Mouse (Mus musculus) liver, embryonic 11.5 days (tissue): ENCODE results near the gene Defa22. TPM values are rescaled to one million over a fixed set of nuclear protein-coding genes. Genes with fewer than 3 reads are reported as not detected.
"Not testable (repeated sequence)": the region's sequence is repeated elsewhere in the genome, so short reads cannot be mapped to it uniquely, and the experiment has no call there.

ENCODE experiments used
- ATAC-seq: fragments of 200-750 bp; cut with Nextera tagmentation; replicated peaks from 2 replicates; pipeline ENCODE4 v1.8.0; 2017; ENCODE audit warnings: moderate number of reproducible peaks, mild to moderate bottlenecking, moderate TSS enrichment, moderate library complexity; ENCODE audit not compliant: low FRiP score
- DNase-seq: peaks from one replicate; pipeline ENCODE4 v3.0.0-alpha.2; 2017; ENCODE audit warnings: low spot score
- H3K27ac ChIP-seq: fragments of 300-500 bp; sonication (generic); 2 replicates; pipeline ENCODE4 v1.5.1; 2014; ENCODE audit warnings: mild to moderate bottlenecking, low read depth, low read length, control low read depth
- H3K27me3 ChIP-seq: fragments of 300-500 bp; sonication (generic); replicated peaks from 2 replicates; pipeline ENCODE4 v1.6.1; 2014; ENCODE audit warnings: low read length, mixed read lengths; ENCODE audit not compliant: control insufficient read depth, insufficient read depth
- H3K36me3 ChIP-seq: fragments of 300-500 bp; sonication (generic); 2 replicates; pipeline ENCODE4 v1.6.1; 2014; ENCODE audit warnings: mild to moderate bottlenecking, low read length, moderate library complexity, mixed read lengths; ENCODE audit not compliant: control insufficient read depth, insufficient read depth
- H3K4me1 ChIP-seq: fragments of 300-500 bp; sonication (generic); replicated peaks from 2 replicates; pipeline ENCODE4 v1.6.1; 2014; ENCODE audit warnings: low read length, mixed read lengths; ENCODE audit not compliant: control insufficient read depth, insufficient read depth
- H3K4me2 ChIP-seq: fragments of 300-500 bp; sonication (generic); 2 replicates; pipeline ENCODE4 v1.6.1; 2014; ENCODE audit warnings: mild to moderate bottlenecking, control low read depth, moderate library complexity
- H3K4me3 ChIP-seq: fragments of 300-500 bp; sonication (generic); 2 replicates; pipeline ENCODE4 v1.5.1; 2014; ENCODE audit warnings: low read depth, low read length, control low read depth
- H3K9ac ChIP-seq: fragments of 300-500 bp; sonication (generic); 2 replicates; pipeline ENCODE4 v1.6.1; 2014; ENCODE audit warnings: low read depth, low read length, control low read depth
- H3K9me3 ChIP-seq: fragments of 300-500 bp; sonication (generic); 2 replicates; pipeline ENCODE4 v1.6.1; 2016; ENCODE audit warnings: low read length, inconsistent platforms, mixed read lengths; ENCODE audit not compliant: control insufficient read depth
- WGBS: fragments of 180-500 bp; shearing (Covaris S2); extraction: QIAGEN DNeasy Blood & Tissue Kit; methylation state at CpG from one replicate; pipeline ENCODE4 v1.1.7; 2014; 5-methylcytosine and 5-hydroxymethylcytosine counted together
- polyA plus RNA-seq: library from polyadenylated mRNA; unstranded; fragments of >200 nt; fragmentation: Nextera tagmentation; extraction: Ambion mirVana; gene quantifications from 2 replicates; pipeline ENCODE4 v1.2.1, GENCODE M21; 2014

Gene Defa22
- not detected in 2 replicates for polyA plus RNA-seq

GRCm38 (mm10) chr8:21161977-21162376, at the start of gene Defa22:
Gene Defa22 (plus strand): TSS chr8:21162277.
- H3K9ac ChIP-seq, ATAC-seq: not testable (repeated sequence)
- WGBS: no CpG with 5 or more reads among the region's 1 CpGs

GRCm38 (mm10) chr8:21134342-21134741, 27.7 kb upstream of the Defa22 start, which contains the start of gene Defa30:
Gene Defa30 (plus strand): TSS chr8:21134642.
- ATAC-seq, H3K27ac ChIP-seq, H3K4me3 ChIP-seq, H3K36me3 ChIP-seq, H3K9ac ChIP-seq, H3K9me3 ChIP-seq, H3K27me3 ChIP-seq, H3K4me2 ChIP-seq, DNase-seq, H3K4me1 ChIP-seq: not testable (repeated sequence)
- WGBS: 45% methylated on average over 3 of the region's 3 CpGs

More at GRCm38 (mm10) chr8:21161977-21162376, at the start of gene Defa22:
- not testable (repeated sequence) for H3K27me3 ChIP-seq, H3K9me3 ChIP-seq, H3K36me3 ChIP-seq, H3K4me1 ChIP-seq, H3K27ac ChIP-seq, DNase-seq, H3K4me2 ChIP-seq, H3K4me3 ChIP-seq

GRCm38 (mm10) chr8:21191314-21191713, 29.2 kb downstream of the Defa22 start, which contains the start of gene Defa31:
Gene Defa31 (plus strand): TSS chr8:21191614.
- WGBS: no CpG with 5 or more reads among the region's 1 CpGs
- not testable (repeated sequence) for H3K4me3 ChIP-seq, H3K27ac ChIP-seq, H3K27me3 ChIP-seq, H3K4me2 ChIP-seq, DNase-seq, H3K4me1 ChIP-seq, H3K9me3 ChIP-seq, H3K9ac ChIP-seq, H3K36me3 ChIP-seq, ATAC-seq

- not testable (repeated sequence) for H3K9ac ChIP-seq, H3K4me1 ChIP-seq, H3K4me2 ChIP-seq, H3K27ac ChIP-seq, ATAC-seq, DNase-seq, H3K4me3 ChIP-seq, H3K9me3 ChIP-seq, H3K27me3 ChIP-seq, H3K36me3 ChIP-seq
- no CpG with 5 or more reads among the region's 1 CpGs for WGBS
Observed at GRCm38 (mm10) chr8:21201261-21201660, 39.2 kb downstream of the Defa22 start, which contains the start of gene Gm15293. Gene Gm15293 (plus strand): TSS chr8:21201561.

Other genes starting within 250 kb of the Defa22 start
- gene Gm6040, start 240.2 kb upstream of the Defa22 start, polyA plus RNA-seq: not detected in 2 replicates
- not detected in 2 replicates for gene AY761185, start 217.6 kb upstream of the Defa22 start, polyA plus RNA-seq
- gene Defa21, start 136.7 kb upstream of the Defa22 start, polyA plus RNA-seq: not detected in 2 replicates
- not detected in 2 replicates for gene Defa23, start 107.2 kb upstream of the Defa22 start, polyA plus RNA-seq
- not detected in 2 replicates for gene Defa35, start 97.2 kb upstream of the Defa22 start, polyA plus RNA-seq
- not detected in 2 replicates for gene Defa25, start 77.8 kb upstream of the Defa22 start, polyA plus RNA-seq
- gene Gm14851, start 66.2 kb upstream of the Defa22 start, polyA plus RNA-seq: not detected in 2 replicates
- gene Defa30, start 27.6 kb upstream of the Defa22 start, polyA plus RNA-seq: not detected in 2 replicates
- gene Defa31, start 29.3 kb downstream of the Defa22 start, polyA plus RNA-seq: not detected in 2 replicates
- not detected in 2 replicates for gene Gm15293, start 39.3 kb downstream of the Defa22 start, polyA plus RNA-seq
- not detected in 2 replicates for gene Gm15292, start 87.5 kb downstream of the Defa22 start, polyA plus RNA-seq
- not detected in 2 replicates for gene Defa27, start 153.3 kb downstream of the Defa22 start, polyA plus RNA-seq
- not detected in 2 replicates for gene Defa29, start 164.7 kb downstream of the Defa22 start, polyA plus RNA-seq
- gene Defa2, start 216.2 kb downstream of the Defa22 start, polyA plus RNA-seq: not detected in 2 replicates
- gene Defa33, start 229.5 kb downstream of the Defa22 start, polyA plus RNA-seq: not detected in 2 replicates